Mouse (Mus musculus) activated CD4-positive, CD25-positive, alpha-beta regulatory T cell (primary cell): ENCODE results near the gene Zc2hc1b. TPM values are rescaled to one million over a fixed set of nuclear protein-coding genes. Genes with fewer than 3 reads are reported as not detected.

Experiments used
- polyA plus RNA-seq, 2 experiments: library from polyadenylated mRNA; unstranded; fragments of 100-300 nt; shearing (Covaris generic); gene quantifications; one replicate each; pipeline ENCODE4 v1.2.1; 2017

Zc2hc1b gene
- not detected for polyA plus RNA-seq

DNA sequence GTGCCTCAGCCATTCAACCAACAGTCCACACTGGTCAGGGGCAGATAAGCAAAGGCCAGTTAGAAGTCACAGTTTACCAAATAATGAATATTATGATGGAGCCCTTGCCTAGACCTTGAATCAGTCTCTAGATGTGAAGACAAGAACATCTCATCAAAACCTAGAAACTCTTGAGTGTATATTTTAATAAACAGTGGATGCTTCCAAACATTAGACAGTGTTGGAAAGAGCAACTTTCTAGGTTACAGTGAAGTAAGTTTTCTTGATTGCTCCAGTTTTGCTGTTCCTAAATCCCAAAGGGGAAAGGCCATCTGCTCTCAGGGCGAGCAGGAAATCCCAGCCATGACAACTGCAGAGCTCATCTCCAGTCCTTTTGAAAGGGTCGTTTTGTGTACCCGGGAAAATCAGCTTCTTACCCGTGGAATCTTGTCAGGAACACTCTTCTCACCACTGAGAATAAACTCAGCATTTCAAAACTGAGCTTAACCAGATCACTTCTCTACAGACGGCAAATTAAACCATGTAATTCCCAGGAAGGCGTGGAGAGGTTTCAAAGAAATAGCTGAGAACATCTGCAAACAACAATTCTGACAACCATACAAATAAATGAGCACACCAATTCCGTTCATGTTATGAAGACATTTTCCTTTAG lies at the start of gene Zc2hc1b:
TSS of gene Zc2hc1b (minus strand) at position 51 of the 652 bp plus-strand sequence.

GRCm38 (mm10) chr10:13192731-13193351 lies 15.0 kb upstream of the Zc2hc1b start, which contains the start of gene Ltv1:
TSS of gene Ltv1 (minus strand) at chr10:13193168.

Other genes starting within 250 kb of the Zc2hc1b start
- gene Stx11, start 213.7 kb downstream of the Zc2hc1b start, polyA plus RNA-seq = 10 to 100 TPM; 24.6 to 56.9 TPM
- gene Sf3b5, start 172.7 kb downstream of the Zc2hc1b start, polyA plus RNA-seq = 10 to 100 TPM; 30.6 to 31.0 TPM
- gene Plagl1, start 117.5 kb downstream of the Zc2hc1b start, polyA plus RNA-seq = 1 to 10 TPM; 3.2 to 4.0 TPM
- gene Ltv1, start 15.1 kb upstream of the Zc2hc1b start, polyA plus RNA-seq = 10 to 100 TPM; 37.6 to 63.3 TPM